Mouse (Mus musculus) gastrocnemius, adult 18-20 months (tissue): Measurements from ENCODE around the gene Lrrc8b. TPM values are rescaled to one million over a fixed set of nuclear protein-coding genes. Genes with fewer than 3 reads are reported as not detected.

Experiments
- DNase-seq: peaks from one replicate; pipeline ENCODE4 v3.0.0; 2021; ENCODE audit warnings: low spot score
- total RNA-seq, 2 experiments: library from RNA; stranded (reverse); gene quantifications; 2 replicates each; pipeline ENCODE4 v1.2.3; 2021

Lrrc8b gene
- total RNA-seq, 2 experiments from 2014 or later = 1.8 to 2.0 TPM

DNA sequence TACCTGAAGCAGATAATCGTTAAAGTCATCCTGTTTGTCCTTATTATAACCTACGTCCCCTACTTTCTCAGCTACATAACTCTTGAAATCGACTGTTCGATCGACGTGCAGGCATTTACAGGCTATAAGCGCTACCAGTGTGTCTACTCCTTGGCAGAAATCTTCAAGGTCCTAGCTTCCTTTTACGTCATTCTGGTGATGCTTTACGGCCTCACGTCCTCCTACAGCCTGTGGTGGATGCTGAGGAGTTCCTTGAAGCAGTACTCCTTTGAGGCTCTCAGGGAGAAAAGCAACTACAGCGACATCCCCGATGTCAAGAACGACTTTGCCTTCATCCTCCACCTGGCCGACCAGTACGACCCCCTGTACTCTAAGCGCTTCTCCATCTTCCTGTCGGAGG, 65.0 kb downstream of the Lrrc8b start:
- no peak for DNase-seq

DNA sequence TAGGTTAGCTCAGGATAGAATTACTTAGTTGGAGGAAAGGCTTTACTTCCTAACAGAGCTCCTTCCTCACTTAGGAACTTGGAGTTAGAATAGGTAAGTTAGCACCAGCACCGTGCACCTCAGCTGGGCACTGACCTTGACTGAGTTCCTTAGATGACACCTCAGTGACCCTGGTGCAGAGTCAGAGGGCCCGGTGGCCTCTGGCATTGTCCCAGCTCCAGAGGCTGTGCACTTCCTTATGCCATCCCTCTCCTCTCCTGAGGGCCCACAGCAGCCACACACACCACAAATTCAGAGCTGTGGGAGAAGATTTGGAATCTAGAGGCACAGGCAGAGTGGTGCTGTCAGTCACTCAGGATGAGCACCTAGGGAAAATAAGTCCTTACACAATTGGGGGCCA, 68.1 kb downstream of the Lrrc8b start:
- DNase-seq = no peak

DNA sequence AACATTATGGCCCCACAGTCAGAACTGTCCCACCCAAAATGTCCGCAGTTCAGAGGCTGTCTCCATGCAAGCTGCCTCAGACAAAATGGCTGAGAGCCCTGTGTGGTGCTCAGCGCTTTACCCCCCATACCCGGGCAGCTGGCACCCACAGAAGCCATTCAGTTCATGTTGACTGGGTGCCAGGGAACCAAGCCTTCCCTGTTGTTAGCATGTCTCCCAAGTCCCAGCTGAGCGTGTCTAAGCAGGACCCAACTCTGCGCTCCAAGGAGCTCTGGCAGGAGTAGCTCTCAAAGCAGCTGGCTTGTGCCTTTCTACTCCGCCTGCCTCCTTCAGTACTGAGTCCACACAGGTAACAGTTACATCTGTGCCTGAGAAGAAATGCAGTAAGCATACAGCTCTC, 68.7 kb downstream of the Lrrc8b start:
- no peak for DNase-seq

DNA sequence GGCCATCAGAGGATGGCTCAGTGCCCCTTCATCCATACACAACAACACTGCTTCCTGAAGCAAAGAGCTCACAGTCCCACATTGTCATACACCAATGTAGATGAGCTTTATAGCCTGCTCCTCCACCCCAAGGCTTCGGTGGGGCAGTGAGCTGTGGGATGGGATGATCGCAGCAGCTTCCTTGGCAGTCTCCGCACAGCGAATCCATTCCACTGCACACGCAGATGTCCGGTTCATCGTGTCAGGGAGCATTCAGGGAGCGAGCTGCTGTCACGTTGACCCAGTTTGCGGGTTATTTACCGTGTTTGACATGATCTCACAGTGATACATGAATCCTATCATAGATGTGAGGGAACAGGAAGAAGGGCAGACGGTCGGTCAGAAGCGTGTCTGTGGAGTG, 69.3 kb downstream of the Lrrc8b start:
- no peak for DNase-seq

DNA sequence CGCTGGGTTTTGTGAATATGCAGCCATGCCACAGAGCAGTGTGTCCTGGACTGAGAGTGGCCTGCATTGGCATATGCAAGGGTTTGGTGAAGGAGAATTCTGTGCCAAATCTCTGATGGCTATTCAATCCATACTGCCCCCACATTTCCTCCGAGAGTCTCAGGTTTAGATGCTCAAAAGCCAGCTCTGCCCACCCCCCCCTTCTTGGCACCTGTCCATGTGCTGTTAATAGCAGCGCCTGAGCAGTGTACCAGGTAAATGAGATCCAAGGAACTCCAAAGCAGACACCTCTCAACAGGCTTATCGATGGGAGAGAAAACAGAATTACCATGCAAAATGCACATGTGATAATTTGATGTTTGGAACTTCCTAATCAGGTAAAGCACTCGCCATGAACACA, 74.6 kb downstream of the Lrrc8b start:
- DNase-seq = no peak

DNA sequence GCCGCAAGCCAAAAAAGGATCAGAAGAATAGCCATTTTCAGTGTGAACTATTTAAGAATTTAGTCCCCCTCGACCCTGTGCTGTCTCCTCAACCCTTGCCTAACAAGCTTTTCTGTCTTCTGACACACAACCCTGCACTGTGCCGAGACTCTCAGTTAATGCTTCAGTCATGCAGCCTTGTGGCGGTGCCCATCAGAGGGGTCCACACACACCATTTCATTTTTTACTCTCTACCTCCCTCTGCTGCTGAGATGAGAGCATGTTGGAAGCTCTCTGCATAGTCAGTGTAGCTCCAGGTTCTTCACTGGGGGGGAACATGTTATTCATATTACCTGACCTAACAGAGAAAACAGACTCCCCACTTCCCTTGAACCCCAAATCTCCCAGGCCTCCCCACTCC, 75.8 kb downstream of the Lrrc8b start:
- no peak for DNase-seq

DNA sequence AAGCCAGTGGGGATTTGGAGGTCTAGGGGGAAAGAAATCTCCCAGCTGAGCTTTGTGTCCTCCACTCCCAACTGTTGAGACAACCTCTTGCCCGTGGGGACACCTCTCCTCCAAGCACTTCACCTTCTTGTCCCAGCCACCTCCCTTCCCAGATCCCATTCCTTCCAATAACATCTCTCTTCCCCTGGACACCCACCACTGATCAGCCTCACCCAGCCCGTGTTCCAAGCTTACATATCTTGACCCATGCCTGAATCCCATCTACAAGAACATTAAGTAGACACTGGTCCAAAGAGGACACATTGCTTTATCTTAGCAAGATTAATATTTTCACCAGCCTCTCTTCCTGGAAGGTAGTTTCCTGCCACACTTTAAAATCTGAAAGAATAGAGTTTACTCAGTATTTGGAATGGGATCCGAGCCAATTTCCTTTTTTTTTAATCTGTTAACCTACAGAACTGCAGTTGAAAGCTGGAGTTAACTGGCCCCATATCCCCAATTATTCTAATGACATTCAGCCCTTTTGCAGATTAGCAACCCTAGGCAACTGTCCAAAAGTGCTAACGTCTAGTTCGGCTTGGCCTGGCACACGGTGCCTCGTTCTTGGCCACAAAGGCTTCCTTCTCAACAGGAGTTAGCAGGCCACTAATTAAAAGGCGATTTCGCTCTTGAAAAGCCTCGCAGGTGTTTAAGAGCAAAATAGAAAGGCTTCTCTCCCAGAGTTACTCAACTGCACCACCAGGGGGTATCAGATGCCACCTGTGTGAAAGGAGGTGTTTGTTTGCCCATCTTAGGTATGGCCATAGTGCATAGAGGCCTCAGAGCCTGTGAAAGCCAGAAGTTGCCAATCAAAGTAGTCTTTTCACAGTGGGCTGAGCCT, 77.0 kb downstream of the Lrrc8b start:
- DNase-seq = no peak

DNA sequence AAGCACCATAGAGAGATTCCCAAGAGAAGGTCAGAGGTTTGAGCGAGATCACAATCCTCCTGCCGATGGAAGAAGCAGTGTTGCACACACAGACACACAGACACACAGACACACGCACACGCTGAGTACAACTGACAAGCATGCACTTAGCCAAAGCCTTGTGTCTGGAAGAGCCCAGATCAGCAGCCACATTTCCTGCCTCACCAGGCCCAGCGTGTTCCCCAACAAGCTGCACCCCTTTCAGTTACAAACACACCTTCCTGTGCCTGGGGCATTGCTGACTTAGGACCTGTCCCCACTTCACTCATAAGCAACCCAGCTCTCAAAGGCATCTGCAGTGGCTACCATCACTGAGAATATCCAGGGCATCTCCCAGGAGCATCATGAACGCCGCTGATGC, 77.8 kb downstream of the Lrrc8b start:
- DNase-seq = no peak

DNA sequence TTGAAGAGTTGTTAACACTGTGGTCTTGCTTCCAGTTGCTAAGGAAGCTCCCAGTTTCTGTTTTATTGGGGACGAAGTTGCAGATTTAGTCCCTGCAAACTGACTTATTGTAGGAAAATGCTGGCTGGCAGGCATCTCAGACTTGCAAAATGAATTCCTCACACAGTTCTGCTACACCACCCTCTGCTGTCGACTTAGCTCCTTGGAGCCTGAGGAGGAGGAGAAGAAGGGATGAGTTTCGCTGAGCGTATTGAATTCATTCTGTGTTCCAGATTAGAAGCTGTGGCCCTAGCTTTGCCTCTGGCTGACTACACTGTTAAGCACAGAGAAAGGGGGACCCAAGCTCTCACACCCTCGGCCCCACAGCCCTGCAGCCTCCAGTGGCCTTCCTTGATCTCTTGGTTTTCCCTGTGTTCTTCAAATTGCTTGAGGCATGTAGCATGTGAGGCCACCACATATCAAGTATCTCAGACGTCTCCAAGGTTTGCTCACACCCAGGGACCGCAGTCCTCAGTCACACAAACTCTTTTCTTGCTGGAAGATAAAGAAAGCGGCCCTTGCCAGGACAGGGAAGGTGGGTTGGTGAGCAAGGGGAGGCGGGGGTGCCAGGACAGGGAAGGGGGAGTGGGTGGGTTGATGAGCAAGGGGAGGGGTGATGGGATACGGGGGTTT, 78.8 kb downstream of the Lrrc8b start:
- no peak for DNase-seq

DNA sequence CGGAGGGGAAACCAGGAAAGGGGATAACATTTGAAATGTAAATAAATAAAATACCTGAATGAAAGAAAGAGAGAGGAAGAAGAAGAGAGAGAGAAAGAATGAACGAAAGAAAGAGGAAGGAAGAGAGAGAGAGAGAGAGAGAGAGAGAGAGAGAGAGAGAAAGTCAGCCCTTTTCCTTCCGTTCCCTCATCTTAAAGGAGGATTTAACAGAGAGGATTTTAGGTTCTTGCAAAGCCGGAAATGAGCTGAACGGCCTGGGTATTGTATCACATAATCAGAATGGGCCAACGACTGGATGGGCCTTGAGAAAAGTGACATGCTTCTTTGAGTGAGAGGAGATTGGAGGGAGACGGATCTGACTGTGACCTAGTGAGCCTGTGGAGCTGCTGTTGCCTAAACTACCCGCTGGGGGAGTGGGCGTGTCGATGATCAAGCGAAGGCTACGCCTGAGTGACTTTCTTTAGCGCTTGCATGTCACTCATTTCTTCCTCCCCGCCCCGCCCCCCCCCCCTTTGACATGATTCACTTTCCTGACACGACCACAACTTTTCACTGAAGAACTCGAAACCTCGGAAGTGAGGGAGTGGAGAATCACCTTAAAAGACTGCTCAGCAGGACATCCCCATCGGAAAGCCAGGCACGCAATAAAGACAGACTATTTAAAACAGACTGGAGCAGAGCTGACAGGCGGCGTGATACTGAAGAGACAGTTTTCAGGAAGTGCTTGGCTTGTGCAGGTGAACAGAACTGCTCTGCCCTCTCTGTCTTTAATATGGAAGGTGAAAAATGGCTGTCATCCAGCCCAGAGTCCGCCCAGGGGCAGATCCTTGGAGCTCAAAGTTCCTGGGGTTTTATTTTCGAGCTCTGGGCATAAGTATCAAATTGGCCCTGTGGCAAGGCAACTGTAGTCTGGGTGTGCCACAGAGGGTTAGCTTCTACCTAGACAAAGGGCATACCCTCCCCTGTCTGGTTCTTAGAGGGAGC, 79.6 kb downstream of the Lrrc8b start:
- DNase-seq = peak; percentile 79

DNA sequence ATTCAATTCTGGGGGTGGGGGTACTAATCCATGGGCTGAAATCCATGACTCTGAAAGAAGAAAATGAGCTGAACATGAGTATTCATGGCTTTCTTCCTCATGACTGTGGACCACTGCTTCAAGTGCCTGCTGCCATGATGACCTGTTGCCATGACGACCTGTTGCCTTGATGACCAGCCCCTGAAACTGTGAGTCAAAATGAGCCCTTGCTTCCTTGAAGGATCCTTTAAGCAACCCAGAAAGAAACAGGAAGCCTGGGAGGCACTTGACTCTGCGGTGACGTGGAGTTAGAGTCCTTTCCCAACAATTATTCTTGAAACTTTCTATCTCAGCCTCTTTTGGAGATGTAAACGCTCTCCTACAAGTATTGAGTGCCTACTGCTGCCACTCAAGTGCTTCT, 80.6 kb downstream of the Lrrc8b start:
- no peak for DNase-seq

DNA sequence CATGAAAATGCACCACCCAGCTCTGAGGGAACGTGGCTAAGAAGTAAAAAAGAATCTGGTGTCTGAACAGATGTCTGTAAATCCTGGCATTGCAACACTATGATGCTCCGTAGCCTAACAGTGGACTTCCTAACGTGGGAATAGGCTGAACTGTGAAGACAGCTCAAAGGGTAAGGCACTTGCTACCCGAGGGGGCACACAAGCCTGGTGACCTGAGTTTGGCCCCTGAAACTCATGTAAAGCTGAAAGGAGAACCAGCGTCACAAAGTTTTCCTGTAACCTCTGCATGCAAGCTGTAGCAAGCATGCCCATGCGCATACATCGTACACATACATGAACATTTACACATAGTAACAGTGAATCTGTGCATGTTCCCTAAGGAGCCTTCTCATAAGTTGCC, 81.0 kb downstream of the Lrrc8b start:
- DNase-seq = no peak

DNA sequence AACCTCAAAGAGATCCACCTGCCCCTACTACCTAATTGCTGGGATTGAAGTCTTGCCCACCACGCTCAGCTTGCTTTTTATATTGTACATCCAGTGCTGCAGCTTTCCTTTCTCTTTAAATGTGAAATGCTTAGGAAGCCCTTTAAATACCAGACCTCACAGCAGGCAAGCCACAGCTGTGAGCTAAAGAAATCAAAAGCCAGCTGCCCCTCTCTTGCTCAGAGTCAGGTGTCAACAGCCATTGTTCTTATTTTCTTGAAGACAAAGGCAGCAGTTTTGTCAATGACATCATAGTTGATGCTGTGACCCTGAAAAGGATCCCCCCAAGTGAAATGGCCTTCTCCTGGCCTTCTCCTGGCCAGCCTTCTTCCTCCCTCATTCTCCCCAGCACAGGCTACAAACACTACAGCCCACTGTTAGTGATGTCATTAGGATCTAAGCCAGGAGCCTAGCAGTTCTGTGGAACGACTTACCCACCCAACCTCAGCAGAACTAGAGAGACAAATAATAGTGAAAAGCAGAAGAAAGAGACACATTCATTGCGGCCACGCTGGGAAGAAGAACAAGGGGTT, 82.9 kb downstream of the Lrrc8b start:
- no peak for DNase-seq

DNA sequence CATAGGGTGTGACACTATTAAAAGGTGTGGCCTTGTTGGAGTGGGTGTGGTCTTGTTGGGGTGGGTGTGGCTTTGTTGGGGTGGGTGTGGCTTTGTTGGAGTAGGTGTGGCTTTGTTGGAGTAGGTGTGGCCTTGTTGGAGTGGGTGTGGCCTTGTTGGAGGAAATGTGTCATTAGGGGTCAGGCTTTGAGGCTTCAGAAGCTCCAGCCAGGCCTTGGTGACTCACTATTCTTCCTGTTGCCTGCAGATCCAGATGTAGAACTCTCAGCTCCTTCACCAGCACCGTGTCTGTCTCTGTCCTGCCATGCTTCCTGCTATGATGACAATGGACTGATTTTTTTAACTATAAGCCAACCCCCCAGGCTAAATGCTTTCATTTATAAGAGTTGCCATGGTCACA, 83.8 kb downstream of the Lrrc8b start:
- DNase-seq = no peak

DNA sequence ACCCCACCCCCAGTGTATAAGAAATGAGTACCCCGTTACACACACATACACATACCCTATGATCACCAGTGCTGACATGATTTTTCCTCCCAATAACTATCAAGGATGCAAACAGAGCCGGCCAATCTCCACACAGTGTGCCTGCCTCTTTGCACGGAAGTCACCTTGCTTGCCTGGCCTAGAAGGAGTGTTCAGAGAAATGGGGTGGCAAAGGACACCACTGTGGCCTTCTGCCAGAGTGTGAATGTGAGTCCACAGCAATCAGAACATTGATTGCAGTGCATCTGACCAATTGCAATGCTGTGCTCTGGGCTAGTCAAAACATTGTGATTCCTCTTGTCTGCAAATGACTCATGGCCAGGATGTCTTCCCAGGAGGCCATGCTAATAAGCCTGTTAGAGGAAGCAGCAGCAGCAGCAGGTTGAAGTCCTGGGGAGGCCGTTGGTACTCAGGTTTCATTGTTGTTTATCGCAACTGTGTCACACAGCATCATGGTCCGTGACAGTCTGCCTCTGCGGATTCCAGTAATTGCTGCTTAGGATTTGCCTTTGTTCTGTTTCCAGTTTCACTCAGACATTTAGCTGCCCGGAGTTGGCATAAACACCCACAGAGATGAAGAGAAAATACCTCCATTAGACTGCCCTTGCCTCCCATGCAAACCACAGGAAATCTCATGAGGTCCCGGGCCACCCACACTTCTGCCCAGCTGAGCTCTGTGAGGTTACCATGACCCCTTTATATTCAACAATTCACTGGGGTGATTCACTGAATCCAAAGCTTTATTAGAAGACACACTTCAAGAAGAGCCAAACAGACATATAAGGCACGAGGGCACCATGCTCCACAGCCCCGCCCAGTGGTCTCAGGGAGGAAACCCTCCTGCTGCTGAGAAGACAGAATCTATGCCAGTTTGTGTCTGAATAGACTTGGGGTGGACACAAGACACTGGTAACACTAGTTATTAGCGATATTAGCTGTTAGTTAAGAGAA, 84.9 kb downstream of the Lrrc8b start:
- no peak for DNase-seq

DNA sequence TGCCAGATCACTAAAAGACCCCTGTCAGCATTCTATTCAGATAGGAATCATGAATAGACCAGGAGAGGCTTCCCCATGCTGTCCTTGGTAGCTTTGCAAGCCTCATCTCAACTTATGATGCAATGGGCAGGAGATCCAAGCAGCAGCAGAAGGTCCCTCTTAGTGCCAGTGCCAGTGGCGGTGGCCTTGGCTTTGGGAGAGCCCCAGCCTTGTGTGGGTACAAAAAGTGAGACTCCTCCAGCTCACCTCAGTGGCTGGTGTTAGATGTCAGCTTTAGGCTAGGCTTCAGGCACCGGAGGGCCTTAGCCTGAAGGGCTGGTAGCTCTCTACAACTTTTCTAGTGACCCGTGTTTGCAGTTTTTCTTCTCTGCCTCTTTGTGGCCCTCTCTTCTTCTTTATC, 85.6 kb downstream of the Lrrc8b start:
- no peak for DNase-seq

DNA sequence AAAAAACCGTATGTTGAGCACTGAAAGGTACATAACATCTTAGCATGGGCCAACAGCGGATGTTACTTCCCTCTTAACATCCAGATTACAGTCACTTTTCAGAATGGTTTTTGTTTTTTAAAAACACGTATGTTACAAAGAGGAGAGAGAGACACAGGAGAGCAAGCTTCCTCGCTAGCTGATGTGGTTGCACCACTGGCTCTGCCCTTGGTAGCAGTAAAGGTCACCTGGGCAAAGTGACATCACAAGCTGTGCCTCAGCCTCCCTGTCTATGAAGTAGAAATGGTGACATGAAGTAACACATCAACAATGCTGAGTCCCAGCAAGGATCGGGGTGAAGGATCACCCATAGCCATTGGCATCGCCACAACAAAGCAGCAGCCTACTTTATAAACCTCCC, 93.2 kb downstream of the Lrrc8b start:
- no peak for DNase-seq

DNA sequence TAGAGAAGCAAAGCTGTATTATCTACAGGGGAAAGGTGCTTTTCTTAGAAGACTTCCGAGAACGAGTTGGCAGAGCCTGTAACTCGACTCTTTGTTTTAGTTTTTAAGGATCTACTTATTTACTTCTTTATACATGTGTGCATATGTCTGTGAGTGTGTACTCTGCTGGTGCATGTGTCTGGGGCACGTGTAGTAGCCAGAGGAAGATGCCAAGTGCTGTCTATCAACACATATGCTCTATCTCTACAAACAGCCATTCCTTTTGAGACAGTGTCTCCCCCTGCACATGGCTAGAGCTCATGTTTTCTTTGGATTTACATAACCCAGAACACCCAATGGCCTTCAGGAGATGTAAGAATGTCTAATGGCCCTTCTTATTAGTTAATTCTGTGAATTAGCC, 96.7 kb downstream of the Lrrc8b start:
- DNase-seq = no peak

DNA sequence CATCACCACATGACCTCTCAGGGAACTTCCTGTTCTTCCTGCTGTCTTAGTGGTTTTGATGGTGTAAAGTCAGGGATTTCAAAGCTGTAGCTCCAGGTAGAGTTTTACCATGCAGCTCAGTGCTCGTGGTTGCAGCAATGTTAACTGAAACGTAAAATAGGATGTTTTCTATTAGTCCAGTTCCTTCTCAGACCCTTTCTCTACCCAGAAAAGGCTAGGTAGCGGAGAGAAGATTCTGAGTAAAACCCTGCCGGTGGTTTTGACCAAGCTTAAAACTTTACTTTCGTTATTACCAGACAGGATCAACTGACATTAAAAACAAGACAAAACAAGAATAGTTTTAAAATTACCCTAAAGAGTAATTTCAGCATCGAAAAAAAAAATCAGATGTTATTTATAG, 100.0 kb downstream of the Lrrc8b start:
- DNase-seq = no peak

DNA sequence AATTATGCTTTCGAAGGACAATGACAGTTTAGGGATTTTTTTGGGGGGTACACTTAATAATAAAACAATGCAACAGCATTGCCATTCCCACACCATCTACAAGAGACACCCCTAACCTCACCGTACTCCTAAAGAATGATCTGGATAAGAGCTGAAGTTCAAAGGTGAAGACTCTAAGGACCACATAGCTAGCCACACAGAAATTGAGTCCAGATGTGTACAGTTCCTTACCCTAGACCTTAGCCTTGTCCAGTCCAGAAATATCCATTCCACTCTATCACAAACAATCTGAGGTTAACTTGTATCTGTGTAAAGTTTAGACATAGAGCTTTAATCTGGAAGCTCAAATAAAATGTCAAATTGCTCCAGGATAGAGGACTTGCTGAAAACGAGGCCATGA, 100.7 kb downstream of the Lrrc8b start:
- DNase-seq = no peak
